Mouse (Mus musculus) urinary bladder, adult 2 months (tissue): ENCODE measurements at regions not wholly inside any gene's neighbourhood (a gene's known extent, or its start where the extent isn't known, plus 50 kb on each side); places are given as distances from the start of the nearest gene placed in this dataset.
A peak's percentile ranks its signal among the peaks of the same experiment; 100 is the strongest.
"Not testable (repeated sequence)": the region's sequence is repeated elsewhere in the genome, so short reads cannot be mapped to it uniquely, and the experiment has no call there.

ENCODE experiments used
- DNase-seq: peaks from one replicate; pipeline ENCODE4 v3.0.0; 2022; ENCODE audit warnings: low spot score

- DNase-seq, result no peak
Observed at GRCm38 (mm10) chr2:117450172-117450865, 107.5 kb upstream of the Rasgrp1 start.

- no peak for DNase-seq
Observed at GRCm38 (mm10) chr2:117451818-117452217, 109.0 kb upstream of the Rasgrp1 start.

- no peak for DNase-seq
Observed at GRCm38 (mm10) chr2:117455021-117455739, 112.4 kb upstream of the Rasgrp1 start.

GRCm38 (mm10) chr2:117455740-117456455 is 113.1 kb upstream of the Rasgrp1 start:
- DNase-seq, result no peak

GRCm38 (mm10) chr2:117456456-117457020 is 113.7 kb upstream of the Rasgrp1 start:
- DNase-seq, result no peak

- DNase-seq, result no peak
Observed at GRCm38 (mm10) chr2:117461541-117462290, 118.9 kb upstream of the Rasgrp1 start.

GRCm38 (mm10) chr2:117474885-117475542 is 132.2 kb upstream of the Rasgrp1 start:
- no peak for DNase-seq

- no peak for DNase-seq
Observed at GRCm38 (mm10) chr2:117475561-117475960, 132.8 kb upstream of the Rasgrp1 start.

- DNase-seq, result not testable (repeated sequence)
Observed at GRCm38 (mm10) chr2:117477503-117477902, 134.7 kb upstream of the Rasgrp1 start.

- DNase-seq, result not testable (repeated sequence)
Observed at GRCm38 (mm10) chr2:117479244-117480009, 136.6 kb upstream of the Rasgrp1 start.

GRCm38 (mm10) chr2:117486447-117486846 is 143.6 kb upstream of the Rasgrp1 start:
- no peak for DNase-seq

- DNase-seq, result no peak
Observed at GRCm38 (mm10) chr2:117498565-117498964, 155.8 kb upstream of the Rasgrp1 start.

- no peak for DNase-seq
Observed at GRCm38 (mm10) chr2:117502611-117503010, 159.8 kb upstream of the Rasgrp1 start.

GRCm38 (mm10) chr2:117511737-117512136 is 168.9 kb upstream of the Rasgrp1 start:
- no peak for DNase-seq

GRCm38 (mm10) chr2:117512551-117512950 is 169.8 kb upstream of the Rasgrp1 start:
- DNase-seq, result no peak

- no peak for DNase-seq
Observed at GRCm38 (mm10) chr2:117524437-117524836, 181.6 kb upstream of the Rasgrp1 start.

GRCm38 (mm10) chr2:117538865-117539264 is 196.1 kb upstream of the Rasgrp1 start:
- DNase-seq, result no peak

- DNase-seq, result no peak
Observed at GRCm38 (mm10) chr2:117539285-117539684, 196.5 kb upstream of the Rasgrp1 start.

- DNase-seq, result peak; percentile 25
Observed at GRCm38 (mm10) chr2:117541471-117541870, 198.7 kb upstream of the Rasgrp1 start.

GRCm38 (mm10) chr2:117542298-117542697 is 199.5 kb upstream of the Rasgrp1 start:
- DNase-seq, result no peak
